Mouse (Mus musculus) kidney, postnatal 25 days (tissue): ENCODE measurements around the gene Stau1.
A peak's percentile ranks its signal among the peaks of the same experiment; 100 is the strongest.

Source experiments
- DNase-seq, 2 experiments: peaks; one replicate each; pipeline ENCODE4 v3.0.0; 2021; ENCODE audit warnings: mixed read lengths in 2 of 2

The Stau1 gene

GRCm38 (mm10) chr2:166906523-166907182, 89.4 kb downstream of the Stau1 start:
- no peak for DNase-seq

- peak; percentile 98 to 99 for DNase-seq
Measured at GRCm38 (mm10) chr2:166905711-166906522, 90.2 kb downstream of the Stau1 start, which contains the start of gene Cse1l. TSS of gene Cse1l (plus strand) at chr2:166906040.

- no peak for DNase-seq
Measured at GRCm38 (mm10) chr2:166903719-166904282, 92.3 kb downstream of the Stau1 start.

GRCm38 (mm10) chr2:166900792-166901505, 95.2 kb downstream of the Stau1 start:
- DNase-seq, result no peak

- DNase-seq, result no peak
Measured at GRCm38 (mm10) chr2:166899746-166900145, 96.4 kb downstream of the Stau1 start.

- no peak for DNase-seq
Measured at GRCm38 (mm10) chr2:166899161-166899560, 96.9 kb downstream of the Stau1 start.
